Mouse (Mus musculus): Measurements from ENCODE around the gene Map4k3. TPM values are rescaled to one million over a fixed set of nuclear protein-coding genes. Genes with fewer than 3 reads are reported as not detected.

Gene Map4k3
- total and polyA plus RNA-seq, 3 experiments = 12.8 to 24.7 (median 24.4) TPM

DNA sequence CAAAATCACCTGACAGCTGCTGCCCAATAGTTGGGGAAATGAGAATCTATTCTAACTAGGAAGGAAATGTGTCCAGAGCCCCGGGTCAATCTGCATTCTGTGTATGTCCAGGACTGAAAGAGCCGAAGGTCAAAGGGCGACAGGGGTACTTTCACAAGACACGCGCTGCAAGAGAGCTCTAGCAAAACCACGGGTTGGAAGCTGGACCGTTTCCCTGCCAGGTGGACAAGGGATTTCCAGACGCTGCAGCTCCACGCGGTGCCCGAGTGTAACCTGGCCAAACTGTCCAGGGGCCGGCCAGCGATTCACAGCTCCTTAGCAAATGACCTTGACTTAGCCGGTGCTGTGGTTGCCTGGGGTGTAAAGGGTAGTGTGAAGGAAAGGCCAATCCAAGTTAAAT is 169.7 kb downstream of the Map4k3 start:
- WGBS = 77% methylated on average over 14 of the region's 14 CpGs
- Histone ChIP-seq H3K4me3 (no peak overlapping the region), H3K36me3 (ENCODE audit: control insufficient read depth, insufficient read depth, low read length) (no peaks in the 10 kb centered on the region), H3K27me3 (ENCODE audit: control insufficient read depth, insufficient read depth, low read length) (no peaks in the 10 kb centered on the region), H3K9ac (ENCODE audit: low read depth, low read length) (no peak overlapping the region), H3K27ac (no peak overlapping the region), H3K4me1 (ENCODE audit: control insufficient read depth, insufficient read depth, low read length) (no peaks in the 10 kb centered on the region; the same call in 1 of the 2 replicates), H3K79me2 (replicated peaks; ENCODE audit: control insufficient read depth, insufficient read depth, low read length) (no peaks in the 10 kb centered on the region)
- intact Hi-C loops (cut with DNase I) = no loop called here
- TF ChIP-seq EP300 (IDR thresholded peaks at IDR 0.05; ENCODE audit: insufficient read depth, low read depth, low read length) = no peak
- DNase-seq = no peak

DNA sequence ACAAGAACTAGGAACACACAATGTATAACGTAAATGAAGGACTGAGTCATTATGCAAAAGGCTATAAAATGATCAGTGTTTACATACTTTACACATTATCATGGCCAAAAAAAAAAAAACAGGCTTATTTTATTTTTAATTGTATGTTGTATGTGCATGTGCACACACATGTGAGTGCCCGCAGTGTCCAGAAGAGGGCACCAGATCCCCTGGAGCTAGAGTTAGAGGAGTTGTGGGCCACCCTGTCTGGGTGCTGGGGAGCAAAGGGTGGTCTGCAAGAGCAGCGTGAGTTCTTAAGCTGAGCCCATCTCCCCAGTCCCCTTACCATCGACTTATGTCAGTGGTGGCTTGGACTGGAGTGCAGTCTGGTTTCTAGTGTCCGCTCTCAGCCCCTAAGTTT is 170.8 kb downstream of the Map4k3 start:
- no peaks in the 10 kb centered on the region; the same call in 1 of the 2 replicates for H3K4me1 ChIP-seq (ENCODE audit: control insufficient read depth, insufficient read depth, low read length)
- no peaks in the 10 kb centered on the region for H3K36me3 ChIP-seq (ENCODE audit: control insufficient read depth, insufficient read depth, low read length)
- intact Hi-C loops (cut with DNase I) = no loop called here
- 94% methylated on average over 5 of the region's 5 CpGs for WGBS
- H3K9ac ChIP-seq (ENCODE audit: low read depth, low read length) = no peak overlapping the region
- DNase-seq = no peak
- H3K27ac ChIP-seq = no peak overlapping the region
- H3K4me3 ChIP-seq = no peak overlapping the region
- TF ChIP-seq EP300 (IDR thresholded peaks at IDR 0.05; ENCODE audit: insufficient read depth, low read depth, low read length) = no peak
- TF ChIP-seq POLR2A (IDR thresholded peaks at IDR 0.05; ENCODE audit: insufficient read depth, low read depth, low read length) = no peak
- peak; percentile 22; the same call in 1 of the 2 replicates for TF ChIP-seq CTCF (IDR thresholded peaks at IDR 0.05)
- H3K79me2 ChIP-seq (replicated peaks; ENCODE audit: control insufficient read depth, insufficient read depth, low read length) = no peaks in the 10 kb centered on the region
- no peaks in the 10 kb centered on the region for H3K27me3 ChIP-seq (ENCODE audit: control insufficient read depth, insufficient read depth, low read length)

DNA sequence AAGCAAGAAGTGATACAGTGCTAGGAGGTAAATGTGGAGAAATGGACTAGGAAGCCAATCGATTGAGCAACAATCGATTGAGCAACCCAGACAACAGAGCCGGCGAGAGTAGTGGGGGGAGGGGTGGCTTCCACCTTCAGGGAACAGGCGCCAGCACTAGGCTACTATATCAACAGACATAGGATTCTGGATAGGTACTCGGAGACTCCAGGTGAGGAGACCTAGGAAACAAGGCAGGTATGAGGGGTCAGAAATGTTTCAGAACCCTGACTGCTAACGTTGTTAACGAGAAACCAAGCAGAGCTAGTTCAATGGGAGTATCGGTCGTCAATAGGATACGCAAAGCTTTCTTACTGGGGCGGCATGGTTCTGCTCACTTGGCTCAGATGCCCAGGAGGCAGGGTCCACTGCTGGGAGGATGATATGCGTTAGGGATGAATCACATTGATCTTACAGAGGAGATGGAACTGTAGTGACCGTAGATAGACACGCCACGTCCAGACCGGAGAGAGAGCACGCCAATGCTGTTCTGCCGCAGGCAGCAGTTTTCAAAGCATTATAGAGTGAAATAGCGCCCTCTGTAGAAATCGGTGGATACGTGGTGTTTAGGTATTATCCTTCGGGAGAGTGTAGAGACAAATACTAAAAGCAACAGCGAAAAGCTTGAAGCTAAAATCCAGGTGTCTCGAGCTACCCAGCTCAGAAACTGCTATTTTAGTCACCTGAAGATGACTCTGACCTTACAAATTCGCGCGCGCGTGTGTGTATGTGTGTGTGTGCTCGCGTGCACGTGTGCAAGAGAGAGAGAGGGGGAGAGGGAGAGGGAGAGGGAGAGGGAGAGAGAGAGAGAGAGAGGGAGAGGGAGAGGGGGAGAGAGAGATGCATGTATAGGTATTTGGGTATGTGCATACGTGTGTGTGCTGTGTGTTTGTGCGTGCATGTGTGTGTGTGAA is 174.7 kb downstream of the Map4k3 start:
- Histone ChIP-seq H3K79me2 (replicated peaks; ENCODE audit: control insufficient read depth, insufficient read depth, low read length) (no peaks in the 10 kb centered on the region), H3K27ac (peak overlapping the region; percentile 67), H3K36me3 (ENCODE audit: control insufficient read depth, insufficient read depth, low read length) (no peaks in the 10 kb centered on the region), H3K4me1 (ENCODE audit: control insufficient read depth, insufficient read depth, low read length) (no peaks in the 10 kb centered on the region; the same call in 1 of the 2 replicates), H3K4me3 (peak overlapping the region; percentile 62), H3K9ac (ENCODE audit: low read depth, low read length) (peak overlapping the region; percentile 58), H3K27me3 (ENCODE audit: control insufficient read depth, insufficient read depth, low read length) (no peaks in the 10 kb centered on the region)
- peak; percentile 74 for DNase-seq
- TF ChIP-seq EP300 (IDR thresholded peaks at IDR 0.05; ENCODE audit: insufficient read depth, low read depth, low read length) = no peak
- 0 out of 2 replicates have a peak, but pooled peaks have one; percentile 20 for TF ChIP-seq POLR2A (IDR thresholded peaks at IDR 0.05; ENCODE audit: insufficient read depth, low read depth, low read length)
- TF ChIP-seq CTCF (IDR thresholded peaks at IDR 0.05) = peak; percentile 84
- intact Hi-C loops (cut with DNase I) = loop anchor here (1.0 to 2.0 kb wide), 2 partner anchors 70 to 99 kb away; no protein-coding TSS in a partner anchor
- WGBS = 3% methylated on average over 35 of the region's 35 CpGs

DNA sequence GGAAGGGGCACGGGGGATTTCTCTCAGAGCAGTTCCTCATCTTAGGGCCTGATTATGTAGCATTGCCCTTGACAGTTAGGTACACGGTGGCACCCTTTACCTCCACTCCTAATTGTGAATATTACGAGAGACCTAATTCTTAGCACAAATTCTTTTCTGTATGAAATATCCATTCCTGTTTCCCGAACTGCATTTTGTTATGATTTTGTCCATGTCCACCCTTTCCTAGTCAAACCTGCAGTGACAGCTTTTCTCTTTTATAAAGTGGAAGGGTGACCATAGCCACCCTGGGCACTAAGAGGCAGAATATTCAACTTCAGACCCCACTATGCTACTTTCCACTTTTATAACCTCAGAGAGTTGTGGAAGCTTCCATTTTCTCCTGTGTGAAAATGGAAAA is 175.6 kb downstream of the Map4k3 start:
- H3K79me2 ChIP-seq (replicated peaks; ENCODE audit: control insufficient read depth, insufficient read depth, low read length) = no peaks in the 10 kb centered on the region
- intact Hi-C loops (cut with DNase I) = loop anchor here (1.0 to 2.0 kb wide), 2 partner anchors 69 to 98 kb away; no protein-coding TSS in a partner anchor
- no peak overlapping the region for H3K27ac ChIP-seq
- no peaks in the 10 kb centered on the region; the same call in 1 of the 2 replicates for H3K4me1 ChIP-seq (ENCODE audit: control insufficient read depth, insufficient read depth, low read length)
- no peak overlapping the region for H3K9ac ChIP-seq (ENCODE audit: low read depth, low read length)
- H3K36me3 ChIP-seq (ENCODE audit: control insufficient read depth, insufficient read depth, low read length) = no peaks in the 10 kb centered on the region
- H3K4me3 ChIP-seq = no peak overlapping the region
- 77% methylated on average over 4 of the region's 4 CpGs for WGBS
- DNase-seq = no peak
- H3K27me3 ChIP-seq (ENCODE audit: control insufficient read depth, insufficient read depth, low read length) = no peaks in the 10 kb centered on the region
- TF ChIP-seq POLR2A (IDR thresholded peaks at IDR 0.05; ENCODE audit: insufficient read depth, low read depth, low read length) (no peak), CTCF (IDR thresholded peaks at IDR 0.05) (no peak), EP300 (IDR thresholded peaks at IDR 0.05; ENCODE audit: insufficient read depth, low read depth, low read length) (no peak)

DNA sequence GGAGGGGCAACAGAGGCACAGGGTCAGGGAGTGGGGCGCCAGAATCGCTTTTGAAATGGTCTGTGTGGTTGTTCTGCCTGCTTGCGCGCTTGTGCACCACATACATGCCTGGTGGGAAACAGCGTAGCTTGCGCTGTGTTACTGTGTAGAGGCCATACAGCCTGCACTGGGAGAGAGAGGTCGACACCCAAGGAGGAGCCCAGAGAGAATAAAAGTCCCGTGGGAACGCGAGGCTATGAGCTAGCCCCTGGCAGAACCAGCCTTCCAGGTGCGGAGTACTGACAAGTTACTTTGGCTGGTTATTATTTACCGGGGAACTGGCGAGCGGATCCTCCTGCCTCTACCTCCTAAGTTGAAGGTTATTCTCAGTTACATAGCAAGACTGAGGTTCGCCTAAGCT is 177.3 kb downstream of the Map4k3 start:
- intact Hi-C loops (cut with DNase I) = no loop called here
- no peak overlapping the region for H3K27ac ChIP-seq
- no peak overlapping the region for H3K9ac ChIP-seq (ENCODE audit: low read depth, low read length)
- no peaks in the 10 kb centered on the region for H3K36me3 ChIP-seq (ENCODE audit: control insufficient read depth, insufficient read depth, low read length)
- no peak overlapping the region for H3K4me3 ChIP-seq
- no peaks in the 10 kb centered on the region for H3K27me3 ChIP-seq (ENCODE audit: control insufficient read depth, insufficient read depth, low read length)
- DNase-seq = no peak
- 80% methylated on average over 15 of the region's 15 CpGs for WGBS
- H3K4me1 ChIP-seq (ENCODE audit: control insufficient read depth, insufficient read depth, low read length) = no peaks in the 10 kb centered on the region; the same call in 1 of the 2 replicates
- H3K79me2 ChIP-seq (replicated peaks; ENCODE audit: control insufficient read depth, insufficient read depth, low read length) = no peaks in the 10 kb centered on the region
- TF ChIP-seq CTCF (IDR thresholded peaks at IDR 0.05) = no peak
- TF ChIP-seq EP300 (IDR thresholded peaks at IDR 0.05; ENCODE audit: insufficient read depth, low read depth, low read length) = no peak
- no peak for TF ChIP-seq POLR2A (IDR thresholded peaks at IDR 0.05; ENCODE audit: insufficient read depth, low read depth, low read length)

DNA sequence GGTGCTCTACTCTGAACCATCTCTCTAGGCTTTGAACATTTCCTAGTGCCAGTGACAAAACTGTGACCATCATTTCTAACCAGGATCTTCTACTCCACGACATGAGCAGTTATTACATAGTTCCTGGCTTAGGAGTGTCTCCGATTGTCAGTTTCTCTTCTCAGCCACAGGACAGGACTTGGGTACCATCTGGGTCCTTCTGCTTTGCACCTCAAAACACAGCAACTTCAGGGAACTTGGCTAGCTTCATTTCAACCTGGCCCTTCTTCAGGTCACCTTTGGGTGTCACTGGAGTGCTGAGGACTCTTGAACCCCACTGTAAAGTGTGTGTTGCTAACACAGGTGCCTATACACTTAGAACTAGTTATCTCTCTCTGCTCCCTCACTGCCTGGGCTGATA is 181.4 kb downstream of the Map4k3 start:
- no peak overlapping the region for H3K27ac ChIP-seq
- no peak for DNase-seq
- H3K4me1 ChIP-seq (ENCODE audit: control insufficient read depth, insufficient read depth, low read length) = no peaks in the 10 kb centered on the region
- no peaks in the 10 kb centered on the region for H3K36me3 ChIP-seq (ENCODE audit: control insufficient read depth, insufficient read depth, low read length)
- no peak overlapping the region for H3K9ac ChIP-seq (ENCODE audit: low read depth, low read length)
- no peaks in the 10 kb centered on the region for H3K27me3 ChIP-seq (ENCODE audit: control insufficient read depth, insufficient read depth, low read length)
- TF ChIP-seq POLR2A (IDR thresholded peaks at IDR 0.05; ENCODE audit: insufficient read depth, low read depth, low read length) (no peak), EP300 (IDR thresholded peaks at IDR 0.05; ENCODE audit: insufficient read depth, low read depth, low read length) (no peak), CTCF (IDR thresholded peaks at IDR 0.05) (no peak)
- WGBS = 77% methylated on average over 2 of the region's 2 CpGs
- no peak overlapping the region for H3K4me3 ChIP-seq
- intact Hi-C loops (cut with DNase I) = no loop called here
- no peaks in the 10 kb centered on the region for H3K79me2 ChIP-seq (replicated peaks; ENCODE audit: control insufficient read depth, insufficient read depth, low read length)

Measured in heart, adult 2 months (tissue).